Comparison of ENCODE assay signal across 36 mouse cellular contexts in genomic region chr14:8000247-8000646, GRCm38 (mm10). TPM values are rescaled to one million over a fixed set of nuclear protein-coding genes. Genes with fewer than 3 reads are reported as not detected.
"Had no signal": no experiment of that assay in that cellular context is flagged by ENCODE, and none has a peak within 500 bp of the region (broad histone marks: within the 10 kb centered on the region; RNA-seq: fewer than 3 reads in every experiment).

No protein-coding gene starts in this region.

- DNase-seq: gastrocnemius, adult 2 months; gastrocnemius, postnatal 10 days; gastrocnemius, postnatal 25 days; heart, adult 2 months; heart, postnatal 10 days; heart, postnatal 4 days; kidney, adult 18-20 months; kidney, adult 8-10 months; kidney, postnatal 10 days; kidney, postnatal 4 days had no signal

- H3K4me3 ChIP-seq: gastrocnemius, adult 2 months; heart, adult 2 months; heart, embryonic 12.5 days; hindbrain, embryonic 10.5 days; hindbrain, embryonic 12.5 days; intestine, embryonic 15.5 days; limb, embryonic 10.5 days; limb, embryonic 12.5 days; liver, embryonic 12.5 days had no signal

- H3K9me3 ChIP-seq: heart, embryonic 12.5 days; hindbrain, embryonic 10.5 days; hindbrain, embryonic 12.5 days; intestine, embryonic 15.5 days; limb, embryonic 10.5 days; limb, embryonic 12.5 days; liver, embryonic 12.5 days had no signal

- H3K27ac ChIP-seq: gastrocnemius, adult 2 months; heart, adult 2 months; hindbrain, embryonic 10.5 days; hindbrain, embryonic 12.5 days; hindbrain, embryonic 14.5 days; intestine, embryonic 15.5 days; limb, embryonic 10.5 days; limb, embryonic 12.5 days; liver, embryonic 12.5 days; liver, embryonic 14.5 days had no signal

- H3K36me3 ChIP-seq: heart, embryonic 12.5 days; hindbrain, embryonic 10.5 days; hindbrain, embryonic 12.5 days; intestine, embryonic 15.5 days; limb, embryonic 10.5 days; limb, embryonic 12.5 days; liver, embryonic 12.5 days had no signal

- H3K4me2 ChIP-seq: hindbrain, embryonic 12.5 days; hindbrain, embryonic 14.5 days; intestine, embryonic 15.5 days; limb, embryonic 12.5 days; liver, embryonic 12.5 days had no signal

- H3K9ac ChIP-seq: hindbrain, embryonic 12.5 days; hindbrain, embryonic 14.5 days; intestine, embryonic 15.5 days; limb, embryonic 12.5 days; liver, embryonic 12.5 days; liver, embryonic 14.5 days had no signal

- ATAC-seq: hindbrain, embryonic 16.5 days; inflammation-experienced regulatory T-cells, adult 6 months; intestine, embryonic 15.5 days; intestine, postnatal 0 days; liver, embryonic 12.5 days had no signal

RNA-seq across cellular contexts. Expression of gene Dnase1l3, which starts 5.9 kb away (rescaled TPM):
- total RNA-seq: gastrocnemius, adult 2 months; gastrocnemius, postnatal 25 days; heart, postnatal 10 days; heart, postnatal 4 days; left cerebral cortex, adult 18-20 months; left cerebral cortex, postnatal 14 days; left cerebral cortex, postnatal 36 days had no signal
- polyA plus RNA-seq: hindbrain, embryonic 12.5 days; limb, embryonic 10.5 days; limb, embryonic 12.5 days had no signal

RNA-seq across cellular contexts. Expression of gene Gm45521, which starts 43.2 kb away (rescaled TPM):
- total RNA-seq: gastrocnemius, adult 2 months; gastrocnemius, postnatal 10 days; gastrocnemius, postnatal 25 days; gastrocnemius, postnatal 4 days; granulocyte monocyte progenitor cell, adult 5-6 weeks; heart, adult 2 months; heart, postnatal 10 days; heart, postnatal 25 days; heart, postnatal 4 days; layer of hippocampus, postnatal 25 days; left cerebral cortex, adult 18-20 months; left cerebral cortex, postnatal 14 days; left cerebral cortex, postnatal 36 days had no signal
- polyA plus RNA-seq: frontal cortex, adult 2 months; heart, adult 2 months; heart, embryonic 12.5 days; heart, embryonic 14.5 days; heart, embryonic 16.5 days; inflammation-experienced regulatory T-cells, adult 6 months; intestine, embryonic 15.5 days; intestine, postnatal 0 days; kidney, embryonic 14.5 days; kidney, embryonic 16.5 days; limb, embryonic 10.5 days; limb, embryonic 12.5 days; limb, embryonic 14.5 days; liver, embryonic 12.5 days; liver, embryonic 14.5 days; liver, embryonic 16.5 days had no signal
